19 mouse cellular contexts compared by ENCODE assay signal in genomic region chr17:88749646-88750045, GRCm38 (mm10). TPM values are rescaled to one million over a fixed set of nuclear protein-coding genes. Genes with fewer than 3 reads are reported as not detected.
A peak's percentile ranks its signal among the peaks of the same experiment; 100 is the strongest.
DNase-seq lines count a peak whose midpoint lies in the region; ATAC-seq and TF ChIP-seq lines count a peak whose summit lies in the region.
"Had no signal": no experiment of that assay in that cellular context is flagged by ENCODE, and none has a peak within 500 bp of the region (broad histone marks: within the 10 kb centered on the region; RNA-seq: fewer than 3 reads in every experiment).

No protein-coding gene starts in this region.

- no peak for ATAC-seq in heart, embryonic 13.5 days (ENCODE audit: extremely low read depth, insufficient number of reproducible peaks, low FRiP score, low TSS enrichment)
- ATAC-seq in midbrain, embryonic 11.5 days (ENCODE audit: low FRiP score), result no peak
- ATAC-seq: inflammation-experienced regulatory T-cells, adult 6 months had no signal

- no peak for DNase-seq in heart, adult 9 months (ENCODE audit: low spot score in 2 of 2)
- DNase-seq in layer of hippocampus, adult 2 months (ENCODE audit: low spot score in 2 of 2), result no peak
- no peak for DNase-seq in layer of hippocampus, postnatal 10 days (ENCODE audit: low spot score in 2 of 2)
- DNase-seq in MEL-GATA-1-ER (ENCODE audit: extremely low read depth, low read depth) (peak; percentile 7), adipocyte (ENCODE audit: low spot score) (no peak)
- peak; percentile 79 for DNase-seq in midbrain, embryonic 11.5 days (ENCODE audit: low spot score, missing footprints)
- no peak for DNase-seq in testis, postnatal 10 days (ENCODE audit: low spot score)
- DNase-seq: adrenal gland, adult 2 months; cerebellum, adult 11-12 months; lung, postnatal 4 days; right cerebral cortex, postnatal 4 days had no signal

- TF ChIP-seq CTCF in layer of hippocampus, adult 2 months (conservative IDR thresholded peaks at IDR 0.05), result no peak

- H3K36me3 ChIP-seq in heart, embryonic 13.5 days, result no peaks in the 10 kb centered on the region
- no peaks in the 10 kb centered on the region for H3K36me3 ChIP-seq in midbrain, embryonic 11.5 days (ENCODE audit: control insufficient read depth, insufficient read depth, low read length)
- H3K36me3 ChIP-seq: kidney, embryonic 15.5 days had no signal

- H3K27me3 ChIP-seq in heart, embryonic 13.5 days (replicated peaks), result peaks cover 8% of the 10 kb centered on the region; the same call in 1 of the 2 replicates
- H3K27me3 ChIP-seq in midbrain, embryonic 11.5 days (ENCODE audit: control insufficient read depth, insufficient read depth, low read length), result 0 out of 2 replicates have a peak, but pooled peaks cover 3% of the 10 kb centered on the region

- 61% methylated on average over 8 of the region's 8 CpGs for WGBS in heart, embryonic 13.5 days
- 81% methylated on average over 8 of the region's 8 CpGs for WGBS in midbrain, embryonic 11.5 days

- H3K4me1 ChIP-seq in heart, embryonic 13.5 days, result peaks cover 12% of the 10 kb centered on the region; the same call in 1 of the 2 replicates
- no peaks in the 10 kb centered on the region for H3K4me1 ChIP-seq in midbrain, embryonic 11.5 days (ENCODE audit: control insufficient read depth, insufficient read depth, low read length)

- no peak overlapping the region for H3K27ac ChIP-seq in heart, embryonic 13.5 days (replicated peaks)
- no peak overlapping the region for H3K27ac ChIP-seq in layer of hippocampus, adult 2 months
- H3K27ac ChIP-seq in midbrain, embryonic 11.5 days (ENCODE audit: low read depth, low read length), result no peak overlapping the region
- H3K27ac ChIP-seq: kidney, embryonic 15.5 days had no signal

- no peaks in the 10 kb centered on the region for H3K9me3 ChIP-seq in heart, embryonic 13.5 days
- H3K9me3 ChIP-seq in midbrain, embryonic 11.5 days (ENCODE audit: control insufficient read depth, low read length), result no peaks in the 10 kb centered on the region
- H3K9me3 ChIP-seq: kidney, embryonic 15.5 days had no signal

- no peak overlapping the region for H3K9ac ChIP-seq in heart, embryonic 13.5 days
- H3K9ac ChIP-seq in midbrain, embryonic 11.5 days (ENCODE audit: low read length), result no peak overlapping the region
- H3K9ac ChIP-seq: kidney, embryonic 15.5 days had no signal

- no peak overlapping the region for H3K4me3 ChIP-seq in heart, embryonic 13.5 days
- peak overlapping the region; percentile 37 for H3K4me3 ChIP-seq in layer of hippocampus, adult 2 months
- H3K4me3 ChIP-seq in midbrain, embryonic 11.5 days (ENCODE audit: low read depth, low read length), result no peak overlapping the region
- H3K4me3 ChIP-seq: kidney, embryonic 15.5 days had no signal

- peak overlapping the region; percentile 19 for H3K4me2 ChIP-seq in heart, embryonic 13.5 days
- no peak overlapping the region for H3K4me2 ChIP-seq in midbrain, embryonic 11.5 days
- H3K4me2 ChIP-seq: kidney, embryonic 15.5 days had no signal

RNA-seq across cellular contexts. Expression of gene Lhcgr, which starts 42.1 kb away (rescaled TPM):
- 0.17 TPM in 1 of 2 replicates, not detected in the other for polyA plus RNA-seq in heart, embryonic 13.5 days (2015; fragmentation: Nextera tagmentation; extraction: Ambion mirVana)
- total RNA-seq in layer of hippocampus, adult 2 months (2021), result under 1 TPM; 0.08 to 0.22 TPM
- total RNA-seq in layer of hippocampus, postnatal 10 days (2021), result under 1 TPM; 0.45 to 0.46 TPM
- polyA plus RNA-seq in midbrain, embryonic 11.5 days (2014; fragmentation: Nextera tagmentation; extraction: Ambion mirVana), result 0.37 and 0.46 TPM in 2 replicates
- total RNA-seq: ES-E14; gastrocnemius, adult 8-10 months; heart, adult 8-10 months; liver, adult 2 months had no signal
- polyA plus RNA-seq: inflammation-experienced regulatory T-cells, adult 6 months; liver, adult 2 months; thymus, postnatal 0 days had no signal

Comparison
In these comparisons a context has a peak if more than half of its experiments do, and no peak if none do; other contexts are left out.
1. DNase-seq: peak in MEL-GATA-1-ER (single experiment) and midbrain, embryonic 11.5 days (single experiment); none in heart, adult 9 months (0 of 2), layer of hippocampus, adult 2 months (0 of 2), layer of hippocampus, postnatal 10 days (0 of 2), adipocyte (single experiment) and testis, postnatal 10 days (single experiment).